7 mouse cellular contexts compared by ENCODE assay signal in the genomic region with DNA sequence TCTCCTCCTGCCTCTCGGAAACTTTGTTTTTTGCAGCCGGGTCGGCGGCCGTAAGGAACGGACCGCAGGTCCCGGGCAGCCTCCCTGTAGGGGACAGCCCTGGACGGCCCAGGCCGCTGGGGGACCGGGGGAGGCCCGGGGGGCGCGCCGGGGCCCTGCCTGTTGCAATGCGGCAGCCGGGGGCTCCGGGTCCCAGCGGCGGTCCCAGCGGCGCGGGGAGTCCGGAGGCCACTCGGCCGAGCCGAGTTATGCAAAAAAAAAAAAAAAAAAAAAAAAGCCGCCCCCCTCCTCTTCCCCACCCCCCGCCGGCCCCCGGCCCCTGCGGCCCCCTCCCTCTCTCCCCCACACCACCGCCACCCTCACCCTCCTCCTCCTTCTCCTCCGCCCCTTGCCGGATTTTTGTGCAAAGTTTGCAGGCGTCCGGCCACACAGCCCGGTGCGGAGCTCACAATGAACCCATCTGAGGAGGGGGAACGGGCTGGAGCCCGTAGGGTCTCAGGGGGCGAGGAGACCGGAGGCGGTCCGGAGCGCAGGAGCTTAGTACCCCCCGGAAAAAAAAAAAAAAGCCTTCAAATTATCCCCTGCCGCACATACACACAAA. TPM values are rescaled to one million over a fixed set of nuclear protein-coding genes. Genes with fewer than 3 reads are reported as not detected.
DNase-seq lines count a peak whose midpoint lies in the region; ATAC-seq lines count a peak whose summit lies in the region.

A gene (minus strand): TSS at position 276 of the 601 bp plus-strand sequence.

- H3K36me3 ChIP-seq in heart, embryonic 12.5 days, result no peaks in the 10 kb centered on the region
- H3K36me3 ChIP-seq in midbrain, embryonic 14.5 days (ENCODE audit: control insufficient read depth, insufficient read depth, low read length), result no peaks in the 10 kb centered on the region

- H3K4me2 ChIP-seq in heart, embryonic 12.5 days, result peak within 1 kb of the TSS; percentile 99
- H3K4me2 ChIP-seq in midbrain, embryonic 14.5 days (ENCODE audit: low read length), result peak within 1 kb of the TSS; percentile 87

- no peaks in the 10 kb centered on the region for H3K9me3 ChIP-seq in heart, embryonic 12.5 days (replicated peaks)
- H3K9me3 ChIP-seq in midbrain, embryonic 14.5 days (ENCODE audit: control insufficient read depth, low read length), result no peaks in the 10 kb centered on the region

- peak within 1 kb of the TSS; percentile 77 for H3K4me3 ChIP-seq in heart, embryonic 12.5 days
- H3K4me3 ChIP-seq in midbrain, embryonic 14.5 days (replicated peaks; ENCODE audit: low read depth, low read length), result peak within 1 kb of the TSS; percentile 95

- peak; percentile 15; the same call in 1 of the 2 replicates for ATAC-seq in heart, embryonic 12.5 days (ENCODE audit: insufficient number of reproducible peaks, low FRiP score)
- ATAC-seq in midbrain, embryonic 14.5 days (ENCODE audit: low FRiP score, low TSS enrichment), result peak; percentile 31; the same call in 1 of the 2 replicates

- peaks cover 30% of the 10 kb centered on the region for H3K4me1 ChIP-seq in heart, embryonic 12.5 days (replicated peaks)
- H3K4me1 ChIP-seq in midbrain, embryonic 14.5 days (ENCODE audit: control insufficient read depth, insufficient read depth, low read length), result peaks cover 58% of the 10 kb centered on the region

- H3K9ac ChIP-seq in heart, embryonic 12.5 days, result peak within 1 kb of the TSS; percentile 91
- peak within 1 kb of the TSS; percentile 97 for H3K9ac ChIP-seq in midbrain, embryonic 14.5 days (replicated peaks; ENCODE audit: low read length)

- H3K27me3 ChIP-seq in heart, embryonic 12.5 days (replicated peaks), result peaks cover 27% of the 10 kb centered on the region
- peaks cover 9% of the 10 kb centered on the region; the same call in 1 of the 2 replicates for H3K27me3 ChIP-seq in midbrain, embryonic 14.5 days (ENCODE audit: control insufficient read depth, insufficient read depth, low read length)

- WGBS in heart, embryonic 12.5 days, result 1% methylated on average over 45 of the region's 48 CpGs
- WGBS in midbrain, embryonic 14.5 days, result 0% methylated on average over 40 of the region's 48 CpGs

- DNase-seq in urinary bladder, adult 2 months (ENCODE audit: low spot score), result no peak
- no peak for DNase-seq in urinary bladder, adult 18-20 months (ENCODE audit: low spot score in 2 of 2)
- peak; percentile 90 for DNase-seq in embryo, embryonic 11 days
- DNase-seq in left cerebral cortex, adult 8-10 months (ENCODE audit: low spot score in 2 of 2), result no peak
- peak; percentile 81 for DNase-seq in midbrain, embryonic 14.5 days
- no peak for DNase-seq in thymus, postnatal 14 days

- H3K27ac ChIP-seq in heart, embryonic 12.5 days (ENCODE audit: poor library complexity, severe bottlenecking), result peak within 1 kb of the TSS; percentile 90
- peak within 1 kb of the TSS; percentile 98 for H3K27ac ChIP-seq in midbrain, embryonic 14.5 days (replicated peaks; ENCODE audit: low read depth, low read length)

RNA-seq across cellular contexts. Expression of the gene that starts here (rescaled TPM):
- 18.1 and 20.1 TPM in 2 replicates for polyA plus RNA-seq in urinary bladder, adult 2 months (2012; rRNA removed)
- 6.3 and 7.6 TPM in 2 replicates for polyA plus RNA-seq in heart, embryonic 12.5 days (2016; fragmentation: Nextera tagmentation; extraction: Ambion mirVana)
- 10 to 100 TPM; 30.7 to 35.6 (median 33.9) TPM for total RNA-seq in left cerebral cortex, adult 8-10 months (2022)
- 44.0 and 63.0 TPM in 2 replicates for polyA plus RNA-seq in midbrain, embryonic 14.5 days (2014; fragmentation: Nextera tagmentation; extraction: Ambion mirVana)

Comparison
In these comparisons a context has a peak if more than half of its experiments do, and no peak if none do; other contexts are left out.
1. DNase-seq: peak in embryo, embryonic 11 days (single experiment) and midbrain, embryonic 14.5 days (single experiment); none in urinary bladder, adult 2 months (single experiment), urinary bladder, adult 18-20 months (0 of 2), left cerebral cortex, adult 8-10 months (0 of 2) and thymus, postnatal 14 days (single experiment).